Mouse (Mus musculus): ENCODE measurements around the gene Svep1. TPM values are rescaled to one million over a fixed set of nuclear protein-coding genes. Genes with fewer than 3 reads are reported as not detected.

Gene Svep1
- polyA plus RNA-seq, 1 experiment from 2014 or later = 0.29 TPM

DNA sequence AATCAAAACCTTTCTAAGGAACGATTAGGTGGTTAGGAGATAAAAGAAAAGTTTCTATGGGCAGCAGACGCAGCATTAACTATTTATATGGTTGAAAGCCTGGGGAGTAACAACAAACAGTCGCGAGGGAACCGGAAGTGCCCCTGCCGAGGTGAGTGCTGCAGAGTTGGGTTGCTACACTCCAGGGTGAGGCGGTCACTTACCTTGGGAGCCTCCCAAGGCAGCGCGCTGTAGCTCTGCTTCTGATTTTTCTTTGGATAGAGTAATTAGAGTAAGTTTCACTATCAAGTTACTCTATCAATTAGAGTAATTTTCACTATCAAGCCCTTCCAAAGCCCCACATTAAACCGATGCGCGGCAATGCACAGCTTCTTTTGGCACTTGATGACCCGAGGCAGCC is 172.0 kb downstream of the Svep1 start:
- Histone ChIP-seq H3K27me3 (replicated peaks; ENCODE audit: control insufficient read depth, insufficient read depth, low read length) (no peaks in the 10 kb centered on the region), H3K4me3 (ENCODE audit: low read depth, low read length) (no peak overlapping the region), H3K4me1 (ENCODE audit: control insufficient read depth, insufficient read depth, low read length) (no peaks in the 10 kb centered on the region), H3K9ac (ENCODE audit: low read length) (no peak overlapping the region), H3K9me3 (replicated peaks; ENCODE audit: control insufficient read depth, low read length) (no peaks in the 10 kb centered on the region), H3K27ac (ENCODE audit: low read depth, low read length) (no peak overlapping the region), H3K36me3 (ENCODE audit: control insufficient read depth, insufficient read depth, low read length) (no peaks in the 10 kb centered on the region), H3K4me2 (ENCODE audit: low read length) (0 out of 2 replicates have a peak overlapping the region, but pooled peaks have one; percentile 28)
- 49% methylated on average over 13 of the region's 13 CpGs for WGBS
- no peak for DNase-seq (ENCODE audit: low spot score)
- no peak for ATAC-seq

DNA sequence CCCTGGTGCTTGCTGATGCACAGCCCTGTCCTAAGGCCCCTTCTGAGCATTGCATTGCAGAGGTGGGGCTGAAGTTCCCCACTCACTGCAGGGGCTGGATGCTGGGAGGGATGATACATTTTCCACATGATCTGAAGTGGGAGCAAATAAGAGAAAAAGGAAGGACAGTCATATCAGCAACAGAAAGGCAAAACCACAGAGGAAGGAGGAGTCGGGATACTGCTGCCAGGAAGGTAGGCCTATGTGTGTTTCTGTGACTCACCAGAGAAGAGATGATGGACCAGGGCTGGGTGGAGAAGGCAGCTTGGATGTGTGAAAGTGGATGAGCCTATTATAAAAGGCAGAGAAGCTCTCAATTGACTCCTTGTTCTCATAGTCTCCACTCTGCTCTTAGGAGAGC is 173.9 kb downstream of the Svep1 start:
- no peaks in the 10 kb centered on the region for H3K27me3 ChIP-seq (replicated peaks; ENCODE audit: control insufficient read depth, insufficient read depth, low read length)
- no peak overlapping the region for H3K27ac ChIP-seq (ENCODE audit: low read depth, low read length)
- H3K4me1 ChIP-seq (ENCODE audit: control insufficient read depth, insufficient read depth, low read length) = no peaks in the 10 kb centered on the region
- no peak overlapping the region for H3K9ac ChIP-seq (ENCODE audit: low read length)
- DNase-seq (ENCODE audit: low spot score) (no peak), ATAC-seq (no peak)
- no peaks in the 10 kb centered on the region for H3K36me3 ChIP-seq (ENCODE audit: control insufficient read depth, insufficient read depth, low read length)
- H3K4me3 ChIP-seq (ENCODE audit: low read depth, low read length) = no peak overlapping the region
- no peaks in the 10 kb centered on the region for H3K9me3 ChIP-seq (replicated peaks; ENCODE audit: control insufficient read depth, low read length)
- H3K4me2 ChIP-seq (ENCODE audit: low read length) = no peak overlapping the region
- WGBS = 87% methylated on average over 1 of the region's 1 CpGs

DNA sequence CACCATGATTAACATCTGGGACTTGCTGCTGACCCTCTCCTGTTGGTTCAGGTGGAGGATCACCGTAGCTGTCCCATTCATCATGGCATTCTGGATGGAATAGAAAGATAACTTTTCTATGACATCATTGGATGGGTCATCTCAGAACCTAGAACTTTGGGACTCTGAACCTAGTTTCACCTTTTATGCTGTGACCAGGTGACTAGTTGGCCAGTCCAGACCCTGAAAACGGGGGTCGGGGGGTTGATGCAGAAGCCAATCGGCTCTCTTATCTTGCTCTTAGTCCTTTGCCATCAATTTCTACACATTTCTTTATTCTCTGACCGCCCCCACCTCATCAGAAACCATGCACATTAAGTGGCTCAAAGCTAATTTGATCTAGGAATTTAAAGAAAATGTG is 197.6 kb downstream of the Svep1 start, which contains the start of gene Txndc8:
Gene Txndc8 (minus strand): TSS at position 101 of the 400 bp plus-strand sequence.
- H3K27ac ChIP-seq (ENCODE audit: low read depth, low read length) = no peak within 1 kb of the TSS

DNA sequence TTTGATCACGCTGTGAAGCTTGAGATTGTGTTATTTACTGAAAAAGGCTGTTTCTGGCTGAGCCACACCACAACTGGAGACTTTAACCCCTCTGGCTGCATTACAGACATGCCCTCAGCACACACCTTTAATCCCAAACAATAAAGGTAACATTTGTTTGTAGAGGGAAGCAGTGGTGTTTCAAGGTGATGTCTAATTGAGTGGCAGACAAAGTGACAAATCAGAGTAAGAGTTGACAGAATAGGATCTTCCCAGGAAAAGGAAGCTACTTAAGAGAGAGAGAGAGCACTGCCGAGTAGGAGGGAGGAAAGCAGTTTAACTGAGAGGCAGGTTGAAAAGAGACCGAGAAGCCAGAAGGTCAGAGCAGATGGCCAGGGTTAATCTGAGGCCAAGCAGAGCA is 203.2 kb downstream of the Svep1 start:
- no peak for DNase-seq (ENCODE audit: low spot score)
- Histone ChIP-seq H3K4me3 (ENCODE audit: low read depth, low read length) (no peak overlapping the region), H3K36me3 (ENCODE audit: control insufficient read depth, insufficient read depth, low read length) (no peaks in the 10 kb centered on the region), H3K27me3 (replicated peaks; ENCODE audit: control insufficient read depth, insufficient read depth, low read length) (no peaks in the 10 kb centered on the region), H3K9ac (ENCODE audit: low read length) (no peak overlapping the region), H3K4me1 (ENCODE audit: control insufficient read depth, insufficient read depth, low read length) (no peaks in the 10 kb centered on the region), H3K9me3 (replicated peaks; ENCODE audit: control insufficient read depth, low read length) (no peaks in the 10 kb centered on the region), H3K4me2 (ENCODE audit: low read length) (no peak overlapping the region), H3K27ac (ENCODE audit: low read depth, low read length) (no peak overlapping the region)
- 72% methylated on average over 3 of the region's 3 CpGs for WGBS
- ATAC-seq = no peak

More for the DNA sequence above, 197.6 kb downstream of the Svep1 start, which contains the start of gene Txndc8:
- 93% methylated on average over 5 of the region's 5 CpGs for WGBS
- Histone ChIP-seq H3K4me3 (ENCODE audit: low read depth, low read length) (no peak within 1 kb of the TSS), H3K9ac (ENCODE audit: low read length) (no peak within 1 kb of the TSS), H3K27me3 (replicated peaks; ENCODE audit: control insufficient read depth, insufficient read depth, low read length) (no peaks in the 10 kb centered on the region), H3K9me3 (replicated peaks; ENCODE audit: control insufficient read depth, low read length) (no peaks in the 10 kb centered on the region), H3K36me3 (ENCODE audit: control insufficient read depth, insufficient read depth, low read length) (no peaks in the 10 kb centered on the region), H3K4me2 (ENCODE audit: low read length) (no peak within 1 kb of the TSS), H3K4me1 (ENCODE audit: control insufficient read depth, insufficient read depth, low read length) (no peaks in the 10 kb centered on the region)
- ATAC-seq (no peak), DNase-seq (ENCODE audit: low spot score) (no peak)

Other genes with a start within 250 kb of the Svep1 start
- gene Txndc8, start 197.7 kb downstream of the Svep1 start, polyA plus RNA-seq (2014; fragmentation: Nextera tagmentation; extraction: Ambion mirVana) = not detected in 2 replicates
- gene Musk, start 79.1 kb upstream of the Svep1 start, polyA plus RNA-seq (2014; fragmentation: Nextera tagmentation; extraction: Ambion mirVana) = not detected in 2 replicates